Mouse (Mus musculus) cerebellum, adult 2 months (tissue): ENCODE measurements at regions not wholly inside any gene's neighbourhood (a gene's known extent, or its start where the extent isn't known, plus 50 kb on each side); places are given as distances from the start of the nearest gene placed in this dataset.
A peak's percentile ranks its signal among the peaks of the same experiment; 100 is the strongest.

Source experiments
- DNase-seq, 2 experiments: peaks; one replicate each; pipeline ENCODE4 v3.0.0; 2021
- H3K27ac ChIP-seq: fragments of 200-500 bp; 2 replicates; pipeline ENCODE4 v1.5.1; 2012; ENCODE audit warnings: low read length, control low read depth, inconsistent platforms; ENCODE audit not compliant: insufficient read depth
- H3K27me3 ChIP-seq: fragments of 200-500 bp; 2 replicates; pipeline ENCODE4 v1.6.1; 2012; ENCODE audit warnings: inconsistent platforms, mild to moderate bottlenecking, low read length, moderate library complexity; ENCODE audit not compliant: control insufficient read depth, insufficient read depth
- H3K4me1 ChIP-seq: fragments of 200-500 bp; 2 replicates; pipeline ENCODE4 v1.6.1; 2011; ENCODE audit warnings: low read length; ENCODE audit not compliant: control insufficient read depth, insufficient read depth
- H3K4me3 ChIP-seq: fragments of 200-500 bp; replicated peaks from 2 replicates; pipeline ENCODE3; 2011; ENCODE audit warnings: mild to moderate bottlenecking, low read depth, low read length, control low read depth; ENCODE audit not compliant: insufficient read depth
- CTCF ChIP-seq: fragments of 200-500 bp; IDR thresholded peaks from 2 replicates; pipeline ENCODE4 v1.5.1; 2011; ENCODE audit warnings: low read depth, mild to moderate bottlenecking, control low read depth, low read length, moderate library complexity, borderline replicate concordance; ENCODE audit not compliant: insufficient read depth
- POLR2A ChIP-seq: fragments of 200-500 bp; IDR thresholded peaks from 2 replicates; pipeline ENCODE4 v1.6.1; 2011; ENCODE audit warnings: low read length, control low read depth, borderline replicate concordance; ENCODE audit not compliant: insufficient read depth
- WGBS: fragments of 180-500 bp; shearing (Covaris S2); methylation state at CpG from one replicate; pipeline ENCODE4 v1.1.7; 2018; 5-methylcytosine and 5-hydroxymethylcytosine counted together

GRCm38 (mm10) chr12:109539046-109539445 is 61.1 kb downstream of the Rtl1 start:
- H3K27ac ChIP-seq = no peak overlapping the region
- 89% methylated on average over 8 of the region's 8 CpGs for WGBS
- TF ChIP-seq POLR2A (no peak), CTCF (no peak)
- peak in 1 of 2 experiments; percentile 12 for DNase-seq
- no peaks in the 10 kb centered on the region for H3K27me3 ChIP-seq
- no peaks in the 10 kb centered on the region for H3K4me1 ChIP-seq
- H3K4me3 ChIP-seq = no peak overlapping the region

- DNase-seq = no peak
- WGBS = 93% methylated on average over 3 of the region's 3 CpGs
- Histone ChIP-seq H3K27me3 (no peaks in the 10 kb centered on the region), H3K27ac (no peak overlapping the region), H3K4me1 (no peaks in the 10 kb centered on the region), H3K4me3 (no peak overlapping the region)
- TF ChIP-seq POLR2A = no peak
- no peak for TF ChIP-seq CTCF
These were observed 61.5 kb downstream of the Rtl1 start for GRCm38 (mm10) chr12:109538641-109539040.

- H3K4me3 ChIP-seq = no peak overlapping the region
- H3K27me3 ChIP-seq = no peaks in the 10 kb centered on the region
- H3K27ac ChIP-seq = no peak overlapping the region
- no peaks in the 10 kb centered on the region for H3K4me1 ChIP-seq
- DNase-seq = no peak
- 89% methylated on average over 3 of the region's 3 CpGs for WGBS
- TF ChIP-seq CTCF = no peak
- no peak for TF ChIP-seq POLR2A
These were observed 63.6 kb downstream of the Rtl1 start for GRCm38 (mm10) chr12:109536536-109536935.

- WGBS = 42% methylated on average over 8 of the region's 8 CpGs
- H3K27ac ChIP-seq = no peak overlapping the region
- H3K27me3 ChIP-seq = no peaks in the 10 kb centered on the region
- H3K4me3 ChIP-seq = no peak overlapping the region
- DNase-seq = no peak
- TF ChIP-seq CTCF (no peak), POLR2A (no peak)
- no peaks in the 10 kb centered on the region for H3K4me1 ChIP-seq
These were observed 67.7 kb downstream of the Rtl1 start for GRCm38 (mm10) chr12:109532392-109532791.

- no peak for DNase-seq
- WGBS = 87% methylated on average over 8 of the region's 8 CpGs
- no peak for TF ChIP-seq POLR2A
- no peak for TF ChIP-seq CTCF
- Histone ChIP-seq H3K27me3 (no peaks in the 10 kb centered on the region), H3K27ac (no peak overlapping the region), H3K4me3 (no peak overlapping the region), H3K4me1 (no peaks in the 10 kb centered on the region)
These were observed 68.6 kb downstream of the Rtl1 start for GRCm38 (mm10) chr12:109531347-109532023.

GRCm38 (mm10) chr12:109530215-109531050 is 69.7 kb downstream of the Rtl1 start:
- TF ChIP-seq POLR2A (no peak), CTCF (no peak)
- Histone ChIP-seq H3K27ac (no peak overlapping the region), H3K27me3 (no peaks in the 10 kb centered on the region), H3K4me3 (no peak overlapping the region), H3K4me1 (no peaks in the 10 kb centered on the region)
- 77% methylated on average over 19 of the region's 19 CpGs for WGBS
- DNase-seq = no peak

GRCm38 (mm10) chr12:109529501-109529900 is 70.6 kb downstream of the Rtl1 start:
- no peak overlapping the region for H3K27ac ChIP-seq
- no peak for DNase-seq
- no peaks in the 10 kb centered on the region for H3K27me3 ChIP-seq
- no peak overlapping the region for H3K4me3 ChIP-seq
- H3K4me1 ChIP-seq = no peaks in the 10 kb centered on the region
- TF ChIP-seq POLR2A (no peak), CTCF (no peak)
- WGBS = 85% methylated on average over 6 of the region's 6 CpGs

GRCm38 (mm10) chr12:109528966-109529365 is 71.2 kb downstream of the Rtl1 start:
- Histone ChIP-seq H3K4me1 (no peaks in the 10 kb centered on the region), H3K27me3 (no peaks in the 10 kb centered on the region), H3K27ac (no peak overlapping the region), H3K4me3 (no peak overlapping the region)
- DNase-seq = no peak
- WGBS = 81% methylated on average over 5 of the region's 5 CpGs
- TF ChIP-seq CTCF = no peak
- no peak for TF ChIP-seq POLR2A
